Mouse (Mus musculus) midbrain, embryonic 16.5 days (tissue): ENCODE measurements around the gene Cyp2j9. TPM values are rescaled to one million over a fixed set of nuclear protein-coding genes. Genes with fewer than 3 reads are reported as not detected.

Experiments
- ATAC-seq: fragments of 200-750 bp; cut with Nextera tagmentation; 2 replicates; pipeline ENCODE4 v1.8.0; 2017; ENCODE audit warnings: moderate TSS enrichment
- H3K27ac ChIP-seq: fragments of 300-500 bp; sonication (generic); 2 replicates; pipeline ENCODE4 v1.5.1; 2014; ENCODE audit warnings: mild to moderate bottlenecking, low read length, mixed read lengths
- H3K27me3 ChIP-seq: fragments of 300-500 bp; sonication (generic); 2 replicates; pipeline ENCODE4 v1.6.1; 2014; ENCODE audit warnings: low read depth, low read length, mixed read lengths; ENCODE audit not compliant: control insufficient read depth, insufficient read depth
- H3K36me3 ChIP-seq: fragments of 300-500 bp; sonication (generic); 2 replicates; pipeline ENCODE4 v1.6.1; 2014; ENCODE audit warnings: mild to moderate bottlenecking, low read length, moderate library complexity, mixed read lengths; ENCODE audit not compliant: control insufficient read depth, insufficient read depth
- H3K4me1 ChIP-seq: fragments of 300-500 bp; sonication (generic); 2 replicates; pipeline ENCODE4 v1.6.1; 2014; ENCODE audit warnings: mild to moderate bottlenecking, low read length, mixed read lengths; ENCODE audit not compliant: control insufficient read depth, insufficient read depth
- H3K4me2 ChIP-seq: fragments of 300-500 bp; sonication (generic); 2 replicates; pipeline ENCODE4 v1.6.1; 2014; ENCODE audit warnings: mild to moderate bottlenecking, low read length, mixed read lengths
- H3K4me3 ChIP-seq: fragments of 300-500 bp; sonication (generic); 2 replicates; pipeline ENCODE4 v1.5.1; 2014; ENCODE audit warnings: low read depth, mild to moderate bottlenecking, low read length, moderate library complexity, mixed read lengths
- H3K9ac ChIP-seq: fragments of 300-500 bp; sonication (generic); 2 replicates; pipeline ENCODE4 v1.6.1; 2014; ENCODE audit warnings: low read depth, low read length, mixed read lengths
- H3K9me3 ChIP-seq: fragments of 300-500 bp; sonication (generic); replicated peaks from 2 replicates; pipeline ENCODE4 v1.6.1; 2014; ENCODE audit warnings: mild to moderate bottlenecking, low read length, mixed read lengths; ENCODE audit not compliant: control insufficient read depth, poor library complexity, severe bottlenecking
- WGBS: fragments of 180-500 bp; shearing (Covaris S2); extraction: QIAGEN DNeasy Blood & Tissue Kit; methylation state at CpG from one replicate; pipeline ENCODE4 v1.1.7; 2014; 5-methylcytosine and 5-hydroxymethylcytosine counted together
- polyA plus RNA-seq: library from polyadenylated mRNA; unstranded; fragments of >200 nt; fragmentation: Nextera tagmentation; extraction: Ambion mirVana; gene quantifications from 2 replicates; pipeline ENCODE4 v1.2.1, GENCODE M21; 2015

Gene Cyp2j9
- polyA plus RNA-seq, 1 experiment from 2014 or later: 9.0 TPM

GRCm38 (mm10) chr4:96560464-96560863, 30.9 kb downstream of the Cyp2j9 start:
- Histone ChIP-seq H3K4me3 (no peak overlapping the region), H3K4me2 (no peak overlapping the region), H3K9me3 (no peaks in the 10 kb centered on the region), H3K36me3 (no peaks in the 10 kb centered on the region), H3K9ac (no peak overlapping the region), H3K27ac (no peak overlapping the region), H3K27me3 (no peaks in the 10 kb centered on the region), H3K4me1 (no peaks in the 10 kb centered on the region)
- ATAC-seq: no peak
- 85% methylated on average over 1 of the region's 1 CpGs for WGBS

DNA sequence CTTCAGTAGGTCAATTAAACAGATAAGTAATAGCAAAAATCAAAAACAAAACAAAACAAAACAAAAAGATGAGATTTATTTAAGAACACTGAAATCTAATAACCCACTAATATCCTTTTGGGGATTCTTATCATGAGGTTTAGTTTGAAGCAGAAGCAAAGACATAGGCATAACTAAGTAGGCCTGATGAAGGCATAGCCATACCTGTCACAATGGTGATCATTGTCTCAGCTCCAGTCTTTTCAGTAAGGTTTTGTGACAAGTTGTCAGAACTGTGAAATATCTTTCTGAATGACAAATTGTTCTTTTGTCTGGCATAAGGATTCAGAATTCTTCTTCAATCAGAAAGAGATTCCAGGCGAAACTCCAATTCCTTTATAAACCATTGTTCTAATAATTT, 31.6 kb downstream of the Cyp2j9 start:
- WGBS: 68% methylated on average over 1 of the region's 1 CpGs
- H3K36me3 ChIP-seq: no peaks in the 10 kb centered on the region
- H3K4me3 ChIP-seq: no peak overlapping the region
- ATAC-seq: no peak
- no peaks in the 10 kb centered on the region for H3K9me3 ChIP-seq
- H3K4me2 ChIP-seq: no peak overlapping the region
- H3K27ac ChIP-seq: no peak overlapping the region
- H3K4me1 ChIP-seq: no peaks in the 10 kb centered on the region
- no peaks in the 10 kb centered on the region for H3K27me3 ChIP-seq
- no peak overlapping the region for H3K9ac ChIP-seq

GRCm38 (mm10) chr4:96553133-96553819, 38.1 kb downstream of the Cyp2j9 start, which contains the start of gene Cyp2j6:
TSS of gene Cyp2j6 (minus strand) at chr4:96553661.
- peak within 1 kb of the TSS; percentile 60 for H3K9ac ChIP-seq
- peak within 1 kb of the TSS; percentile 56 for H3K4me2 ChIP-seq
- H3K9me3 ChIP-seq: no peaks in the 10 kb centered on the region
- H3K36me3 ChIP-seq: no peaks in the 10 kb centered on the region
- WGBS: 1% methylated on average over 16 of the region's 16 CpGs
- no peaks in the 10 kb centered on the region for H3K27me3 ChIP-seq
- H3K4me3 ChIP-seq: peak within 1 kb of the TSS; percentile 64
- H3K4me1 ChIP-seq: peaks cover 5% of the 10 kb centered on the region
- peak; percentile 95 for ATAC-seq
- H3K27ac ChIP-seq: 0 out of 2 replicates have a peak within 1 kb of the TSS, but pooled peaks have one; percentile 10

GRCm38 (mm10) chr4:96551619-96552018, 39.8 kb downstream of the Cyp2j9 start:
- Histone ChIP-seq H3K4me3 (no peak overlapping the region), H3K4me2 (no peak overlapping the region), H3K4me1 (peaks cover 5% of the 10 kb centered on the region), H3K9me3 (no peaks in the 10 kb centered on the region), H3K27ac (no peak overlapping the region), H3K36me3 (no peaks in the 10 kb centered on the region), H3K9ac (no peak overlapping the region), H3K27me3 (no peaks in the 10 kb centered on the region)
- WGBS: 85% methylated on average over 3 of the region's 3 CpGs
- no peak for ATAC-seq

- no peak overlapping the region for H3K4me3 ChIP-seq
- H3K9ac ChIP-seq: no peak overlapping the region
- H3K36me3 ChIP-seq: no peaks in the 10 kb centered on the region
- 36% methylated on average over 1 of the region's 1 CpGs for WGBS
- H3K9me3 ChIP-seq: no peaks in the 10 kb centered on the region
- no peak overlapping the region for H3K27ac ChIP-seq
- no peak overlapping the region for H3K4me2 ChIP-seq
- H3K27me3 ChIP-seq: no peaks in the 10 kb centered on the region
- H3K4me1 ChIP-seq: no peaks in the 10 kb centered on the region
- no peak for ATAC-seq
Measured at GRCm38 (mm10) chr4:96545976-96546375, 45.4 kb downstream of the Cyp2j9 start.

GRCm38 (mm10) chr4:96525772-96526171, 65.6 kb downstream of the Cyp2j9 start:
- H3K9me3 ChIP-seq: no peaks in the 10 kb centered on the region
- H3K4me1 ChIP-seq: no peaks in the 10 kb centered on the region
- no peak overlapping the region for H3K4me2 ChIP-seq
- H3K4me3 ChIP-seq: no peak overlapping the region
- H3K36me3 ChIP-seq: peaks cover 3% of the 10 kb centered on the region; the same call in 1 of the 2 replicates
- 14% methylated on average over 1 of the region's 1 CpGs for WGBS
- no peak overlapping the region for H3K9ac ChIP-seq
- H3K27me3 ChIP-seq: no peaks in the 10 kb centered on the region
- no peak for ATAC-seq
- no peak overlapping the region for H3K27ac ChIP-seq

DNA sequence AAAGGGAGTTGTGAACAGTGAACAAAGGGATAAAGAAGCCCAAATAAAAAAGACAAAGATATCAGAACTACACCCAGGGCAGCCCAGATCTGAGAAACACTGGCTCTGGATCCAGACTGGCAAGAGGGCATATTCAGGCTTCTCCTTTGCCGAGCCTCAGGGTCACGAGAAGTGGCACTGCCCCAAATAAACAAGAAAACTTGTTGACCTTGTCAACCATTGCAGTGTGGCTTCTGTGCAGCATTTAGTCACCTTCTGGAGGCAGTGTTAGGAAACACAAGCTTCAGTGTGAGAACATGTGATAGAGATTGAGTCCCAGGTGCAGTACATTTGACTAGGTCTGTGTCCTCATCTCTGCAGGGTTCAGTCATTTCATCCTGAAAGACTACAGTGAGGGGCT, 69.1 kb downstream of the Cyp2j9 start:
- no peaks in the 10 kb centered on the region for H3K4me1 ChIP-seq
- no peak for ATAC-seq
- H3K9me3 ChIP-seq: no peaks in the 10 kb centered on the region
- no peaks in the 10 kb centered on the region for H3K36me3 ChIP-seq
- WGBS: 93% methylated on average over 2 of the region's 2 CpGs
- H3K4me3 ChIP-seq: no peak overlapping the region
- H3K4me2 ChIP-seq: no peak overlapping the region
- H3K9ac ChIP-seq: no peak overlapping the region
- H3K27me3 ChIP-seq: no peaks in the 10 kb centered on the region
- no peak overlapping the region for H3K27ac ChIP-seq

Other genes starting within 250 kb of the Cyp2j9 start
- gene Cyp2j11, start 242.9 kb downstream of the Cyp2j9 start, polyA plus RNA-seq: not detected in 2 replicates
- not detected in 2 replicates for gene Cyp2j8, start 84.2 kb downstream of the Cyp2j9 start, polyA plus RNA-seq
- 5.1 and 6.0 TPM in 2 replicates for gene Cyp2j6, start 37.9 kb downstream of the Cyp2j9 start, polyA plus RNA-seq
- gene Cyp2j5, start 72.6 kb upstream of the Cyp2j9 start, polyA plus RNA-seq: not detected in 2 replicates
- not detected in 2 replicates for gene Gm12695, start 193.6 kb upstream of the Cyp2j9 start, polyA plus RNA-seq